Mouse (Mus musculus) left cerebral cortex, adult 2 months (tissue): ENCODE results near the gene Ano1. TPM values are rescaled to one million over a fixed set of nuclear protein-coding genes. Genes with fewer than 3 reads are reported as not detected.

Experiments used
- DNase-seq, 2 experiments: peaks; one replicate each; pipeline ENCODE4 v3.0.0; 2021 to 2022; ENCODE audit warnings: low spot score in 2 of 2, mixed read lengths in 1 of 2; ENCODE audit errors: extremely low spot score in 1 of 2
- H3K27ac ChIP-seq: fragments of 200-600 bp; 2 replicates; pipeline ENCODE4 v1.8.1; 2022
- H3K4me3 ChIP-seq: fragments of 200-600 bp; 2 replicates; pipeline ENCODE4 v1.8.1; 2022
- CTCF ChIP-seq: fragments of 200-600 bp; IDR thresholded peaks from 2 replicates; pipeline ENCODE4 v1.8.1; 2022; ENCODE audit warnings: antibody characterized with exemption, mild to moderate bottlenecking, moderate library complexity
- intact Hi-C: fragments of 180-260 bp; cut with DNase I; formaldehyde crosslinking; loops from one replicate; pipeline ENCODE4 v1.15.1; 2025
- total RNA-seq, 2 experiments: library from RNA; stranded (reverse); gene quantifications; 2 replicates each; pipeline ENCODE4 v1.2.3; 2021

The Ano1 gene
- total RNA-seq, 2 experiments from 2014 or later, result 2.2 to 4.5 TPM

DNA sequence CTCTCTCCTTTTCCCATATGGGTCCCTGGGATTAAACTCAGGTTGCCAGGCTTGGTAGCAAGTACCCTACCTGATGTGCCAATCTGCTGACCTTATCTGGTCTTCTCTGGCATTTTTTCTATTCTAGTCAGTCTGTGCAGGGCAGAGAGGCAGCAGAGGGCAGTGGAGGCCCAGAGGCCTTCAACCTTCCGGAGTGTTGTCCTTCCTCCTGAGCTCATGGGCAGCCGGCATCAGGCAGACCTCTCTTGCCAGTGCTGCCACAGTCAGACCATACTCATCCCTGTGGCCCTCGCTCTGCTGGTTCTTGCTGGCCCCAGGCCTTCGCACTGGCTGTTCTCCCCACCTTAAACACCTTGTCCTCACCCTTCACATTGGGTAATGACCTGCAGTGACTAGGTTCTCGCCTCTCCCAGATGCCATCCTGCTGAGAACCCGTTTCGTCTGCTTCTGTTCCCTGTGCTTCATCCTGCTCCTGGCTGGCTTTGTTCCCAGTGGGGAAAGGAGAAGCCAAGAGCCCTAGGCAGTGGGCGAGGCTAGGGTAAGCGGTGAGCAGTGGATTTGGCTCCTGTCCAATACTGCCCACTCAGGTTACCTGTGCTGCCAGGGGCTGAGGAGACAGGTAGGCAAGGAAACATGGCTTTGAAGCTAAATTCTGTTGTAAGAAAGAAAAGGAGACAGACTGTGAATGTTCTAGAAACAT, 188.2 kb downstream of the Ano1 start:
- intact Hi-C loops, result no loop called here
- Histone ChIP-seq H3K4me3 (no peak overlapping the region), H3K27ac (no peak overlapping the region)
- TF ChIP-seq CTCF, result no peak
- DNase-seq, result no peak

DNA sequence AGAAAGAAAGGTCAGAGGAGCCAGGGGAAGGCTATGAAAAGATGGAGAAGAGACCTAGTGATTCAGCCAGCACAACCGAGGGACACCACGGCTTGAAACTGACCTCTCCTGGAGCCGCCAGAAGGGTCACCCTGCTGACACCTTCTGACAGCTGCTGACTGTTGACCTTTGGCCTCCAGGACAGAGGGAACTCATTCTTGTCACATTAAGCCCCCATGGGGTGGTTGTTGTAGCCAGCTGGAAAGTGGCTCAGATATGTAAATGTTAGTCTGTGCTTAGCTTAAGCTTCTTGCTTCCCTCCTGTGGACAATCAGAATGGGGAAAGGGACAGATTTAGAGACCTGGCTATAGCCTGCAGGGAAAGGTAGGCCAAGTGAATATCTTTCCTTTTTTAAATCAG, 189.8 kb downstream of the Ano1 start:
- TF ChIP-seq CTCF, result no peak
- DNase-seq, result no peak
- intact Hi-C loops, result no loop called here

DNA sequence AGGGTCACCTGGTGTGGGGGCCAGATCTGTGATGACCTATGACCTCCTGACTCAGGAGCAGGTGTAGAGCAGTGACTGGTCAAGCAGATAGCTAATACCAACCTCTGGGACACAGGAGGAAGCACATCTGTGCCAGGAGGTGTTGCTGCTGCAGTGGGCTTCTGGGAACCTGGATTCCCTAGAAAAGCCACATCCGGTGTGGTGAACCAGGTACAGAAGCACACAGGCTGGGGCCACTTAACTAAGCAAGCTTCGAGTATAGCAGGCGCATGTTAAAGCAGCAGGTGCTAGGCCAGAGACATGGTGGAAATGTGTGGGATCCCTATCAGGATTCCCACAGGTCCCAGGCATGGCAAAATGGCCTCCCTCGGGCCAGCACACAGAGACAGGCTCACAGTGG, 191.2 kb downstream of the Ano1 start:
- no peak for DNase-seq
- Histone ChIP-seq H3K27ac (no peak overlapping the region), H3K4me3 (no peak overlapping the region)
- TF ChIP-seq CTCF, result no peak
- intact Hi-C loops, result no loop called here

More for the DNA sequence above, 189.8 kb downstream of the Ano1 start:
- no peak overlapping the region for H3K27ac ChIP-seq
- no peak overlapping the region for H3K4me3 ChIP-seq

DNA sequence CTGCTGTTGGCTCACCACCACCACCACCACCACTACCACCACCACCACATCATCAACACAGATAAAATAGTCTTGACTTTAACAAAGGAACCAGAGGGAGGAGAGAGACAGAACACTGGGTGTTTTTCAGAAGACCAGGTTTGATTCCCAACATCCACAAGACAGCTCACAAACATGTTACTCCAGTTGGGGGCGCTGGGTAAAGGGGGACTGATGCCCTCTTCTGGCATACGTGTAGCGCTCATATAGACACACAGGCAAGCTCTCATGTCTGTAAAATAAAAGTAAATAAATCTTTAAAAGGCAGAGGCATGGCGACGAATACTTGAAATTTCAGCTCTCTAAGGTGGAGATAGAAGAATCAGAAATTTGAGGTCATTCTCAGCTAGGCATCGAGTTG, 193.2 kb downstream of the Ano1 start:
- H3K27ac ChIP-seq, result no peak overlapping the region
- DNase-seq, result no peak
- no peak; the same call in 1 of the 2 replicates for TF ChIP-seq CTCF
- intact Hi-C loops, result loop anchor here (10.0 kb wide), 2 partner anchors 344 to 734 kb away; partner anchors contain the start of genes Dhcr7 and Nadsyn1
- H3K4me3 ChIP-seq, result no peak overlapping the region

DNA sequence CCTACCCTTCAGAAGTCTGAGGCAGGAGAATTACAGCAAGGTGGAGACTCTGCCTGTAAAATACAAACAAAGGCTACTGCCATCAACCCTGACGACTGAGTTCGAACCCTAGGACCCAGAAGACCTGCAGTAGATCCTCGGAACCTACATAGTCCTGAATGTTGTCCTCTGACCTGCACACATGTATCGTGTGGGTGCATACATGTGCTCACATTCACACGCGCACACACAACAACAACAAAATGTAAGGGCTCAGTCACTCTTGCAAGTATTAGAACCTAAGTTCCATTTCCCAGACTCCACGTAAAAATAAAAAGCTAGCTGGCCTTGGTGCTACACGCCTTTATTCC, 197.7 kb downstream of the Ano1 start:
- no peak for TF ChIP-seq CTCF
- H3K27ac ChIP-seq, result peak overlapping the region; percentile 79
- intact Hi-C loops, result loop anchor here (10.0 kb wide), 2 partner anchors 339 to 729 kb away; partner anchors contain the start of genes Dhcr7 and Nadsyn1
- no peak for DNase-seq
- H3K4me3 ChIP-seq, result peak overlapping the region; percentile 66

DNA sequence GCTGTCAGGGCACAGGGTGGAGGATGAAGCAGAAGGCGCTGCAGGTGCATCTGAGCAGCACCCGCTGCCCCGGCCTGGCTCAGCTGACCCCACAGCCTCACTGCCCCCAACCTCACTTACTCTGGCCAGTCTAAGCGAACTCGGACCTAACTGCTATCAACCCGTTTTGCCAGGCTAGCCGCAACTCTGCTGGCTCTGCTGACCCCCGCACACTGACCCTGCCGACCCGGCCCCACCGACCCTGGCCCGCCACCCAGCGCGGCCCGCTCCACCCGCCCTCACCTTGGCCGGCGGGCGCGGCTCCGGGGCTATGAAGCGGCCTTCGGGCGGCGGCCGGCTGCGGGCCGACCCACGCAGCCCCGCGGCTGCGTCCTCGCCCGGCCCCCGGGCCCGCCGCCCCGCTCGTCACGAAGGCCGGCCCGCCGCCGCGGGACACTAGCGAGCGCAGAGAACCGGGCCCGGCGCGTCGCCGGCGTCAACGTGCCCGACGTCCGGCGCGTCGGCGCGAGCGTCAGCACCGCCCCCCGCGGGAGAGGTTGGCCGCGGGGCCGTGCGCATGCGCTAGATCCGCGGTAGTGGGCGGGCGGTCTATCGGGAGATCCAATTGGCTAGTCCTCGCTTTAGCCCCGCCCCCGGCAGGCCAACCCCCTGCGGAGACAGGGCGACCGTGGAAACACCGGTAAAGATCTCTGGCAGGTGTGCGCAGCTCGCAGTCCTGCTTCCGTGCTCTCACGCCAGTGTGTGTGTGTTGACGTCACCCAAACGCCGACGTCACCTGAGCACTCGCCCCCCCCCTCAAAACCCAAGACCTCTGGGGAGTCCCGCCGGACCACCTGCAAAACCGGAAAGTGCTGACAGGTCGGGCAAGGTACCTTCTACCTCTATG, 198.3 kb downstream of the Ano1 start, which contains the start of gene Ppfia1:
Ppfia1 (minus strand) TSS at position 493 of the 886 bp plus-strand sequence.
- Histone ChIP-seq H3K4me3 (peak within 1 kb of the TSS; percentile 66), H3K27ac (peak within 1 kb of the TSS; percentile 79)
- TF ChIP-seq CTCF, result no peak
- intact Hi-C loops, result loop anchor here (2.0 to 10.0 kb wide), 3 partner anchors 29 to 729 kb away; partner anchors contain the start of genes Dhcr7, Fadd and Nadsyn1
- peak; percentile 99 for DNase-seq

DNA sequence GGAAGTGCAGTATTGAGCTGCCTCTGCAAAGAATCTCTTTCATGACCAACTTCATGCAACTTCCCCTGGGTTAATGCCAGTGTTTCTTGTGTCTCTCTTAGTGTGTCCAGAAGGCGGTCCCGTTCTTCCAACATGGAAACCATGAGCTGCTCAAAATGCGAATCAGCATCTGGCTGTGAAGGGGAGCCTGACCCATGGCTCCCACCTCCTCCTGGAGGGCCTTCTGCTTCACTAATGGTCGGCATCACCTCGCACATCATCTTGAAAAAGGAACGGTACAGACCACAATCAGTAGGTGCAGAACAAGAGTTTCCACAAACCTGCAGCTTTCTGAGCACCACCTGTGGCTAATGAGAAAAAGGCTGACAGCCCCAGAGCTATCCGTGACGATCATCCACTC, 199.5 kb downstream of the Ano1 start:
- Histone ChIP-seq H3K27ac (no peak overlapping the region), H3K4me3 (peak overlapping the region; percentile 60; the same call in 1 of the 2 replicates)
- intact Hi-C loops, result loop anchor here (2.0 to 10.0 kb wide), 3 partner anchors 31 to 727 kb away; partner anchors contain the start of genes Dhcr7, Fadd and Nadsyn1
- TF ChIP-seq CTCF, result no peak
- no peak for DNase-seq

DNA sequence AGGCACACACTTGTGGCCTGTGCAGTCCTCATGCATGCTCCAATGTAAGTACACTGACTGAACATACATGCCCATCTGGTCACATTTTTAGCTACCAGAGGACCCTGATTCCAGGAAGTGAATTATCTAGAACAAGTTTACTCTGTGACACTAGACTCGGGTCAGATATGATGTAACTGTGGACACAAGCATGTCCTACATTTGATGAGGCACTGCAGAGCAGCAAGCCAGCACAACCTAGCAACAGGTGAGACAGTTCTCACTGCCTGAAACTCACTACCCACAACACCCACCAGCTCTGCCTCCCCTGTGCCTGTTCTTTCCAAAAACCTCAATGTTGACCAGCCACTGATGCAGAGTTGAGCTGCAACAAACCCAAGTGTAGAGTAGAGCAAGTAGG, 201.0 kb downstream of the Ano1 start:
- DNase-seq, result no peak
- intact Hi-C loops, result loop anchor here (10.0 kb wide), 2 partner anchors 336 to 726 kb away; partner anchors contain the start of genes Dhcr7 and Nadsyn1
- Histone ChIP-seq H3K27ac (no peak overlapping the region), H3K4me3 (no peak overlapping the region)
- TF ChIP-seq CTCF, result no peak

DNA sequence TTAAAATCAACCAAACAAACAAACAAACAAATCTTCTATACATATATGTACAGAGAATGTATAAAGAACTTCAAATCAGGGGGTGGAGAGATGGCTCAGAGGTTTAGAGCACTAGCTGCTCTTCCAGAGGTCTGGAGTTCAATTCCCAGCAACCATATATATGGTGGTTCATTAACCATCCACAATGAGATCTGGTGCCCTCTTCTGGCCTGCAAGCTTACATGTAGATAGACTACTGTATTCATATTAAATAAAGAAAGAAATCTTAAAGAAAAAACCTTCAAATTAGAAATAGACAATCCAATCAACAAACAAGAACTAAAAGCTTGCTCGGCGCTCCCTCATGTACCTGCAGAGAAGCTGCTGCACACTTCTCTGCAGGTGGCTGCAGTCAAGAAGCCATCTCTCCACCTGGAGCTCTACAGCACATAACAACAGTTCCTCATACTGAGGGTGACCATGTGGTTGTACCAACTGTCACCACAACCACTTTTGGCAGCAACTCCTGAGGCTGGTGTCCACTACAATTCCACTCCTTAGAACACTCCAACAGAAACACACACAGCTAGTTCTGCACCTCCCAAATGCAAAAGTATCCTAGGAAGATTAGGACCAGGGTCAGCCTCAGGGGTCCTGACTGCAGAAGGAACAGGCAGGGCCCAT, 201.7 kb downstream of the Ano1 start:
- DNase-seq, result no peak
- Histone ChIP-seq H3K4me3 (no peak overlapping the region), H3K27ac (no peak overlapping the region)
- peak; percentile 20 for TF ChIP-seq CTCF
- intact Hi-C loops, result loop anchor here (10.0 kb wide), 2 partner anchors 335 to 725 kb away; partner anchors contain the start of genes Dhcr7 and Nadsyn1

DNA sequence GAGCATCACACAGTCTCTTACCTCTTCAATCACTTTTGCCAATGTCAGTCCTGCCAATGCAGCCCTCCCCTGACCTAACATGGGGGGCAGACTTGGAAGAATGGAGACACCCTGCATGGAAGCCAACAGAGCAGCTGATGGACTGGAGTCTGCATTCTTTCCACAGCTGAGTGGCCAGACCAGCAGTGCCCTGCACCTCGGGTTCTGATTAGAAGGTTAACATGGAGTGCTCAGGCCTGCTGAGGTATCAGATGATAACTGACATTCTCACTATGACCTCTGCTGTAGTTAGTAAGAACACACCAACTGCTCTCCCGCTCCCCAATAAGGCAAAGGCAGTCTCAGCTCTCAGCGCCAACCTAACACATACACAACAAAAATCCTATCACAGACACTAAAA, 206.5 kb downstream of the Ano1 start:
- no peak for TF ChIP-seq CTCF
- DNase-seq, result no peak
- H3K4me3 ChIP-seq, result no peak overlapping the region
- H3K27ac ChIP-seq, result no peak overlapping the region
- intact Hi-C loops, result no loop called here

DNA sequence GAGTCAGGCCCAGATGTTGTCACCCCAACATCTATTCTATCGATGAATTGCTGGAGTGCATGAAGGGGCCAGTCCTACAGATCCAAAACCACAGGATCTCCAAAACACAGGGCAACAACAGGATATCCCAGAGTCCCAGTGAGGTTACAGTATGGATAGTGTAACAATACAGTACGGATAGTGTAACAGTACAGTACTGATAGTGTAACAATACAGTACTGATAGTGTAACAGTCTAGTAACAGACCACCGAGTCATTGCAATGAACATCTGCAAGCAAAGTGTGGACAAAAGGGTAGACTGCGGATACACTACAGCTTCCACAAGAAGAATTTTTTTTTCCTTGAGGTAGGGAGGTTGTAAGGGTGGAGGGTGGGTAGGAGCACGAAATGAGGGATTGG, 210.4 kb downstream of the Ano1 start:
- DNase-seq, result no peak
- Histone ChIP-seq H3K27ac (no peak overlapping the region), H3K4me3 (no peak overlapping the region)
- TF ChIP-seq CTCF, result no peak
- intact Hi-C loops, result no loop called here
